Mouse (Mus musculus): ENCODE data around the gene Ttll8. TPM values are rescaled to one million over a fixed set of nuclear protein-coding genes. Genes with fewer than 3 reads are reported as not detected.

Ttll8 gene
- polyA plus RNA-seq, 2 experiments from 2014 or later = not detected

Other genes starting within 250 kb of the Ttll8 start
- 10 to 100 TPM; 19.2 to 19.6 TPM for gene Brd1, start 220.2 kb downstream of the Ttll8 start, polyA plus RNA-seq (2017; shearing (Covaris generic))
- 1 to 10 TPM; 4.7 to 4.9 TPM for gene Zbed4, start 202.8 kb downstream of the Ttll8 start, polyA plus RNA-seq (2017; shearing (Covaris generic))
- gene Alg12, start 135.1 kb downstream of the Ttll8 start, polyA plus RNA-seq (2017; shearing (Covaris generic)) = 10 to 100 TPM; 17.1 to 23.5 TPM
- gene Creld2, start 134.8 kb downstream of the Ttll8 start, polyA plus RNA-seq (2017; shearing (Covaris generic)) = 10 to 100 TPM; 24.7 to 25.1 TPM
- 1 to 10 TPM; 1.5 to 4.3 TPM for gene Pim3, start 92.2 kb downstream of the Ttll8 start, polyA plus RNA-seq (2017; shearing (Covaris generic))
- gene Mlc1, start 24.6 kb upstream of the Ttll8 start, polyA plus RNA-seq (2017; shearing (Covaris generic)) = not detected
- not detected for gene Mov10l1, start 28.5 kb upstream of the Ttll8 start, polyA plus RNA-seq (2017; shearing (Covaris generic))
- gene Panx2, start 105.3 kb upstream of the Ttll8 start, polyA plus RNA-seq (2017; shearing (Covaris generic)) = not detected
- gene Trabd, start 120.7 kb upstream of the Ttll8 start, polyA plus RNA-seq (2017; shearing (Covaris generic)) = 10 to 100 TPM; 27.5 to 31.3 TPM
- gene Selenoo, start 134.7 kb upstream of the Ttll8 start, polyA plus RNA-seq (2017; shearing (Covaris generic)) = 10 to 100 TPM in 1 of 2 experiments, 1 to 10 TPM in 1; 8.8 to 14.0 TPM
- 10 to 100 TPM; 16.0 to 17.5 TPM for gene Tubgcp6, start 168.7 kb upstream of the Ttll8 start, polyA plus RNA-seq (2017; shearing (Covaris generic))
- 10 to 100 TPM; 34.9 to 63.5 TPM for gene Hdac10, start 174.3 kb upstream of the Ttll8 start, polyA plus RNA-seq (2017; shearing (Covaris generic))
- 1 to 10 TPM; 5.2 to 5.6 TPM for gene Mapk12, start 186.3 kb upstream of the Ttll8 start, polyA plus RNA-seq (2017; shearing (Covaris generic))
- 10 to 100 TPM; 21.7 to 39.5 TPM for gene Mapk11, start 195.2 kb upstream of the Ttll8 start, polyA plus RNA-seq (2017; shearing (Covaris generic))
- 1 to 10 TPM in 1 of 2 experiments, under 1 TPM in 1; 0.85 to 2.8 TPM for gene Plxnb2, start 226.4 kb upstream of the Ttll8 start, polyA plus RNA-seq (2017; shearing (Covaris generic))
- 10 to 100 TPM; 13.5 to 18.4 TPM for gene Dennd6b, start 242.1 kb upstream of the Ttll8 start, polyA plus RNA-seq (2017; shearing (Covaris generic))